Mouse (Mus musculus): ENCODE measurements around the gene Plxna2.

Gene Plxna2

GRCm38 (mm10) chr1:194815547-194815946, 197.5 kb downstream of the Plxna2 start:
- DNase-seq (ENCODE audit: extremely low spot score, low spot score): no peak

- peak; percentile 63 for DNase-seq (ENCODE audit: extremely low spot score, low spot score)
These were observed 198.9 kb downstream of the Plxna2 start for GRCm38 (mm10) chr1:194816913-194817312.

GRCm38 (mm10) chr1:194820953-194821352, 202.9 kb downstream of the Plxna2 start:
- no peak for DNase-seq (ENCODE audit: extremely low spot score, low spot score)

- no peak for DNase-seq (ENCODE audit: extremely low spot score, low spot score)
These were observed 203.7 kb downstream of the Plxna2 start for GRCm38 (mm10) chr1:194821721-194822120.

GRCm38 (mm10) chr1:194828316-194828715, 210.3 kb downstream of the Plxna2 start:
- no peak for DNase-seq (ENCODE audit: extremely low spot score, low spot score)

- no peak for DNase-seq (ENCODE audit: extremely low spot score, low spot score)
These were observed 217.2 kb downstream of the Plxna2 start for GRCm38 (mm10) chr1:194835238-194835637.

GRCm38 (mm10) chr1:194836182-194836581, 218.2 kb downstream of the Plxna2 start:
- DNase-seq (ENCODE audit: extremely low spot score, low spot score): no peak

GRCm38 (mm10) chr1:194836671-194837070, 218.7 kb downstream of the Plxna2 start:
- no peak for DNase-seq (ENCODE audit: extremely low spot score, low spot score)

GRCm38 (mm10) chr1:194839230-194839910, 221.4 kb downstream of the Plxna2 start:
- no peak for DNase-seq (ENCODE audit: extremely low spot score, low spot score)

- no peak for DNase-seq (ENCODE audit: extremely low spot score, low spot score)
These were observed 225.0 kb downstream of the Plxna2 start for GRCm38 (mm10) chr1:194843020-194843419.

- DNase-seq (ENCODE audit: extremely low spot score, low spot score): no peak
These were observed 229.0 kb downstream of the Plxna2 start for GRCm38 (mm10) chr1:194847014-194847413.

- no peak for DNase-seq (ENCODE audit: extremely low spot score, low spot score)
These were observed 233.4 kb downstream of the Plxna2 start for GRCm38 (mm10) chr1:194851242-194852064.

GRCm38 (mm10) chr1:194852065-194852358, 234.0 kb downstream of the Plxna2 start:
- no peak for DNase-seq (ENCODE audit: extremely low spot score, low spot score)

Measured in neural tube, embryonic 10.5 days (tissue).